Comparison of ENCODE assay signal across 28 mouse cellular contexts in the genomic region with DNA sequence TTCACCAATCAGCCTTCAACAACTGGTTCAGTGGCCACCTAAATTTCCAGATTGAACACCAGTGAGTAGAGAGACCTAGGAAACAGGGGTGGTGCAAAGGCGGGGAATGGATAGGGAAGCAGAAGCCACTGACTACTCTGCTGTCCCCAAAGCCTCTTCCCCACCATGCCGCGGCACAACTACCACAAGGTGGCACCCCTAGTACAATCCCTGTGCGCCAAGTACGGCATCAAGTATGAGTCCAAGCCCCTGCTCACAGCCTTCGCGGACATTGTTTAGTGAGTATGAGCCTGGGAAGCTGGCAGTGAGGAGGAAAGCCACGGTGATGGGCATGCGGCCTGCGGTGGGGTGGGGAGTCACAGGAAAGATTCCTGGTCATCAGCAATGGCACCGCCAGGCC. TPM values are rescaled to one million over a fixed set of nuclear protein-coding genes. Genes with fewer than 3 reads are reported as not detected.
DNase-seq lines count a peak whose midpoint lies in the region; ATAC-seq and TF ChIP-seq lines count a peak whose summit lies in the region.
"Had no signal": no experiment of that assay in that cellular context is flagged by ENCODE, and none has a peak within 500 bp of the region (broad histone marks: within the 10 kb centered on the region; RNA-seq: fewer than 3 reads in every experiment).

No protein-coding gene starts in this region.

- 79% methylated on average over 11 of the region's 11 CpGs for WGBS in forebrain, postnatal 0 days
- 87% methylated on average over 11 of the region's 11 CpGs for WGBS in forebrain, embryonic 12.5 days
- WGBS in thymus, adult 2 months = 96% methylated on average over 11 of the region's 11 CpGs

- no peak overlapping the region for H3K27ac ChIP-seq in forebrain, postnatal 0 days (ENCODE audit: low read depth, low read length)
- H3K27ac ChIP-seq in forebrain, embryonic 12.5 days = no peak overlapping the region
- H3K27ac ChIP-seq in thymus, adult 2 months (ENCODE audit: control insufficient read depth, insufficient read depth, low read length) = no peak overlapping the region
- H3K27ac ChIP-seq: heart, embryonic 13.5 days; hindbrain, embryonic 14.5 days; kidney, embryonic 15.5 days; limb, embryonic 10.5 days; liver, embryonic 15.5 days; midbrain, embryonic 13.5 days had no signal

- H3K4me3 ChIP-seq in forebrain, postnatal 0 days (ENCODE audit: low read depth, low read length) = no peak overlapping the region
- no peak overlapping the region for H3K4me3 ChIP-seq in forebrain, embryonic 12.5 days (replicated peaks)
- peak overlapping the region; percentile 61 for H3K4me3 ChIP-seq in E14TG2a.4 (replicated peaks; ENCODE audit: low read length)
- no peak overlapping the region for H3K4me3 ChIP-seq in thymus, adult 2 months (ENCODE audit: control insufficient read depth, insufficient read depth, low read length)
- H3K4me3 ChIP-seq: erythroblast, embryonic 14.5 days; heart, embryonic 13.5 days; kidney, embryonic 15.5 days; limb, embryonic 10.5 days; liver, embryonic 15.5 days; midbrain, embryonic 13.5 days; myocyte had no signal

- H3K27me3 ChIP-seq in forebrain, postnatal 0 days (ENCODE audit: insufficient read depth, low read length) = no peaks in the 10 kb centered on the region
- no peaks in the 10 kb centered on the region for H3K27me3 ChIP-seq in forebrain, embryonic 12.5 days
- H3K27me3 ChIP-seq in E14TG2a.4 (ENCODE audit: insufficient read depth, low read length) = no peaks in the 10 kb centered on the region
- H3K27me3 ChIP-seq in thymus, adult 2 months (ENCODE audit: control insufficient read depth, insufficient read depth, low read length) = no peaks in the 10 kb centered on the region
- H3K27me3 ChIP-seq: heart, embryonic 13.5 days; kidney, embryonic 15.5 days; liver, embryonic 15.5 days; midbrain, embryonic 13.5 days had no signal

- no peak overlapping the region for H3K9ac ChIP-seq in forebrain, postnatal 0 days
- no peak overlapping the region for H3K9ac ChIP-seq in forebrain, embryonic 12.5 days
- H3K9ac ChIP-seq: heart, embryonic 13.5 days; hindbrain, embryonic 14.5 days; kidney, embryonic 15.5 days; liver, embryonic 15.5 days; midbrain, embryonic 13.5 days had no signal

- intact Hi-C loops in left cerebral cortex, postnatal 4 days (cut with DNase I) = loop anchor here (5.0 kb wide), 1 partner anchor 112 kb away; no protein-coding TSS in a partner anchor
- intact Hi-C loops in left cerebral cortex, postnatal 36 days (cut with DNase I) = loop anchor here (10.0 kb wide), 1 partner anchor 280 kb away; no protein-coding TSS in a partner anchor

- no peak for ATAC-seq in forebrain, postnatal 0 days
- ATAC-seq in forebrain, embryonic 12.5 days (ENCODE audit: low FRiP score) = no peak
- ATAC-seq: CD4-positive, CD25-positive, alpha-beta regulatory T cell, adult 4 months; intestine, embryonic 16.5 days; midbrain, embryonic 13.5 days had no signal

- H3K4me2 ChIP-seq in forebrain, postnatal 0 days (ENCODE audit: low read depth) = no peak overlapping the region
- H3K4me2 ChIP-seq in forebrain, embryonic 12.5 days = no peak overlapping the region
- H3K4me2 ChIP-seq: heart, embryonic 13.5 days; hindbrain, embryonic 14.5 days; kidney, embryonic 15.5 days; liver, embryonic 15.5 days; midbrain, embryonic 13.5 days had no signal

- TF ChIP-seq POLR2A in thymus, adult 2 months (IDR thresholded peaks at IDR 0.05; ENCODE audit: control insufficient read depth, extremely low read depth, insufficient read depth, low read length, poor library complexity) = no peak

- DNase-seq in forebrain, postnatal 0 days = no peak
- DNase-seq in left cerebral cortex, postnatal 4 days = peak; percentile 20
- DNase-seq in left cerebral cortex, postnatal 36 days (ENCODE audit: low spot score in 2 of 2) = no peak
- DNase-seq in ZHBTc4 (ENCODE audit: low read depth, low spot score) = peak; percentile 61
- DNase-seq in thymus, adult 2 months = no peak
- DNase-seq in urinary bladder, adult 2 months (ENCODE audit: low spot score) = no peak
- DNase-seq: adrenal gland, adult 8-10 months; cerebellum, adult 9-10 months; heart, adult 11 months; kidney, postnatal 4 days; layer of hippocampus, postnatal 36 days; lung, postnatal 14 days; right cerebral cortex, postnatal 4 days; thymus, postnatal 25 days had no signal

- peaks cover 71% of the 10 kb centered on the region for H3K36me3 ChIP-seq in forebrain, postnatal 0 days (ENCODE audit: insufficient read depth)
- H3K36me3 ChIP-seq in forebrain, embryonic 12.5 days (replicated peaks) = peaks cover 82% of the 10 kb centered on the region
- H3K36me3 ChIP-seq in E14TG2a.4 (ENCODE audit: insufficient read depth, low read length) = peaks cover 93% of the 10 kb centered on the region
- H3K36me3 ChIP-seq in thymus, adult 2 months (ENCODE audit: control insufficient read depth, insufficient read depth, low read length) = peaks cover 21% of the 10 kb centered on the region

- H3K9me3 ChIP-seq in forebrain, postnatal 0 days (ENCODE audit: low read length) = no peaks in the 10 kb centered on the region
- no peaks in the 10 kb centered on the region for H3K9me3 ChIP-seq in forebrain, embryonic 12.5 days
- H3K9me3 ChIP-seq in E14TG2a.4 (ENCODE audit: low read length) = no peaks in the 10 kb centered on the region
- H3K9me3 ChIP-seq: heart, embryonic 13.5 days; kidney, embryonic 15.5 days; limb, embryonic 10.5 days; liver, embryonic 15.5 days; midbrain, embryonic 13.5 days had no signal

- H3K4me1 ChIP-seq in forebrain, postnatal 0 days (ENCODE audit: insufficient read depth) = no peaks in the 10 kb centered on the region
- H3K4me1 ChIP-seq in forebrain, embryonic 12.5 days = no peaks in the 10 kb centered on the region
- peaks cover 50% of the 10 kb centered on the region for H3K4me1 ChIP-seq in E14TG2a.4 (replicated peaks; ENCODE audit: low read depth, low read length)
- H3K4me1 ChIP-seq in thymus, adult 2 months (replicated peaks; ENCODE audit: control insufficient read depth, insufficient read depth, low read length) = no peaks in the 10 kb centered on the region; the same call in 1 of the 2 replicates
- H3K4me1 ChIP-seq: kidney, embryonic 15.5 days; limb, embryonic 10.5 days; midbrain, embryonic 13.5 days had no signal

- TF ChIP-seq CTCF in forebrain, postnatal 0 days (IDR thresholded peaks at IDR 0.05; ENCODE audit: low read depth) = peak; percentile 20; the same call in 1 of the 2 replicates
- TF ChIP-seq CTCF in E14TG2a.4 (conservative IDR thresholded peaks at IDR 0.05; ENCODE audit: low read length) = peak; percentile 30
- TF ChIP-seq CTCF in thymus, adult 2 months (IDR thresholded peaks at IDR 0.05; ENCODE audit: borderline replicate concordance, control insufficient read depth, extremely low read depth, insufficient read depth, low read length, poor library complexity) = no peak

RNA-seq across cellular contexts. Expression of a gene that starts 9.5 kb away (rescaled TPM):
- 102 and 135 TPM in 2 replicates for total RNA-seq in forebrain, postnatal 0 days (2014; rRNA removed)
- 310 and 398 TPM in 2 replicates for polyA plus RNA-seq in forebrain, postnatal 0 days (2015; fragmentation: Nextera tagmentation; extraction: Ambion mirVana)
- 336 and 355 TPM in 2 replicates for polyA plus RNA-seq in forebrain, embryonic 12.5 days (2016; fragmentation: Nextera tagmentation; extraction: Ambion mirVana)
- 100 to 1,000 TPM; 105 to 114 TPM for total RNA-seq in left cerebral cortex, postnatal 4 days (2021)
- 10 to 100 TPM; 65.4 to 66.1 TPM for total RNA-seq in left cerebral cortex, postnatal 36 days (2021)
- polyA plus RNA-seq in thymus, adult 2 months (2012; rRNA removed) = 159 and 189 TPM in 2 replicates
- polyA plus RNA-seq in urinary bladder, adult 2 months (2012; rRNA removed) = 77.0 and 87.9 TPM in 2 replicates

RNA-seq across cellular contexts. Expression of a gene that starts 9.6 kb away (rescaled TPM):
- total RNA-seq in forebrain, postnatal 0 days (2014; rRNA removed) = 23.4 and 24.6 TPM in 2 replicates
- 28.7 and 30.8 TPM in 2 replicates for polyA plus RNA-seq in forebrain, postnatal 0 days (2015; fragmentation: Nextera tagmentation; extraction: Ambion mirVana)
- 130 and 134 TPM in 2 replicates for polyA plus RNA-seq in forebrain, embryonic 12.5 days (2016; fragmentation: Nextera tagmentation; extraction: Ambion mirVana)
- 10 to 100 TPM; 11.7 to 11.9 TPM for total RNA-seq in left cerebral cortex, postnatal 4 days (2021)
- 10 to 100 TPM in 1 of 2 experiments, 1 to 10 TPM in 1; 10.0 to 13.9 TPM for total RNA-seq in left cerebral cortex, postnatal 36 days (2021)
- 43.8 and 57.8 TPM in 2 replicates for polyA plus RNA-seq in thymus, adult 2 months (2012; rRNA removed)
- 5.9 and 7.0 TPM in 2 replicates for polyA plus RNA-seq in urinary bladder, adult 2 months (2012; rRNA removed)

RNA-seq across cellular contexts. Expression of a gene that starts 11.6 kb away (rescaled TPM):
- total RNA-seq in forebrain, postnatal 0 days (2014; rRNA removed) = 142 and 176 TPM in 2 replicates
- polyA plus RNA-seq in forebrain, postnatal 0 days (2015; fragmentation: Nextera tagmentation; extraction: Ambion mirVana) = 113 and 153 TPM in 2 replicates
- 187 and 195 TPM in 2 replicates for polyA plus RNA-seq in forebrain, embryonic 12.5 days (2016; fragmentation: Nextera tagmentation; extraction: Ambion mirVana)
- 100 to 1,000 TPM; 149 to 158 TPM for total RNA-seq in left cerebral cortex, postnatal 4 days (2021)
- 100 to 1,000 TPM; 183 to 192 TPM for total RNA-seq in left cerebral cortex, postnatal 36 days (2021)
- polyA plus RNA-seq in thymus, adult 2 months (2012; rRNA removed) = 50.2 and 51.4 TPM in 2 replicates
- polyA plus RNA-seq in urinary bladder, adult 2 months (2012; rRNA removed) = 75.3 and 95.1 TPM in 2 replicates

RNA-seq across cellular contexts. Expression of a gene that starts 46.2 kb away (rescaled TPM):
- 0.54 and 0.81 TPM in 2 replicates for total RNA-seq in forebrain, postnatal 0 days (2014; rRNA removed)
- polyA plus RNA-seq in forebrain, postnatal 0 days (2015; fragmentation: Nextera tagmentation; extraction: Ambion mirVana) = 0.20 and 0.47 TPM in 2 replicates
- polyA plus RNA-seq in forebrain, embryonic 12.5 days (2016; fragmentation: Nextera tagmentation; extraction: Ambion mirVana) = 0.72 and 0.87 TPM in 2 replicates
- 1 to 10 TPM; 1.6 to 1.8 TPM for total RNA-seq in left cerebral cortex, postnatal 4 days (2021)
- 10 to 100 TPM; 17.1 to 18.9 TPM for total RNA-seq in left cerebral cortex, postnatal 36 days (2021)
- 2.7 and 4.9 TPM in 2 replicates for polyA plus RNA-seq in thymus, adult 2 months (2012; rRNA removed)
- 3.8 and 4.3 TPM in 2 replicates for polyA plus RNA-seq in urinary bladder, adult 2 months (2012; rRNA removed)
- total RNA-seq: gastrocnemius, adult 8-10 months; neutrophil, adult 5-6 weeks had no signal

Comparison
In these comparisons a context has a peak if more than half of its experiments do, and no peak if none do; other contexts are left out.
1. DNase-seq: peak in left cerebral cortex, postnatal 4 days (single experiment) and ZHBTc4 (single experiment); none in forebrain, postnatal 0 days (single experiment), left cerebral cortex, postnatal 36 days (0 of 2), thymus, adult 2 months (single experiment) and urinary bladder, adult 2 months (single experiment).